Mouse (Mus musculus) gastrocnemius, postnatal 36 days (tissue): ENCODE data around the gene Mfsd1. TPM values are rescaled to one million over a fixed set of nuclear protein-coding genes. Genes with fewer than 3 reads are reported as not detected.

Experiments used
- DNase-seq, 2 experiments: peaks; one replicate each; pipeline ENCODE4 v3.0.0; 2022
- intact Hi-C: fragments of 180-260 bp; cut with DNase I; formaldehyde crosslinking; loops from one replicate; pipeline ENCODE4 v1.15.1; 2025
- long read RNA-seq, 2 experiments: library from polyadenylated mRNA; stranded (forward); transcript quantifications; one replicate each; pipeline ENCODE4 v2.0.0; 2021
- total RNA-seq, 2 experiments: library from RNA; stranded (reverse); gene quantifications; 2 replicates each; pipeline ENCODE4 v1.2.3; 2021

The Mfsd1 gene
- total RNA-seq = 10 to 100 TPM; 19.9 to 20.3 TPM
- long read RNA-seq, experiment 1, transcript Mfsd1-201 (16 exons, 3,011 nt) = major isoform, 21 of 27 reads
- long read RNA-seq, experiment 1, partial matches to known transcripts = 1 of 27 reads
- long read RNA-seq, experiment 1, other reads (novel, unspliced or antisense) = 5 of 27 reads
- long read RNA-seq, experiment 2, transcript Mfsd1-201 (16 exons, 3,011 nt) = major isoform, 20 of 30 reads
- long read RNA-seq, experiment 2, partial matches to known transcripts = 3 of 30 reads
- long read RNA-seq, experiment 2, other reads (novel, unspliced or antisense) = 7 of 30 reads

- intact Hi-C loops = no loop called here
- peak; percentile 75 for DNase-seq
Measured at GRCm38 (mm10) chr3:67582273-67583124, at the start of gene Mfsd1. Gene Mfsd1, plus strand, starts transcription at chr3:67582741.

- intact Hi-C loops = no loop called here
- no peak for DNase-seq
Measured at GRCm38 (mm10) chr3:67543630-67544029, 38.9 kb upstream of the Mfsd1 start.

- DNase-seq = no peak
- intact Hi-C loops = no loop called here
Measured at GRCm38 (mm10) chr3:67551193-67551592, 31.3 kb upstream of the Mfsd1 start.

GRCm38 (mm10) chr3:67553281-67553680, 29.3 kb upstream of the Mfsd1 start:
- no peak for DNase-seq

GRCm38 (mm10) chr3:67553927-67554448, 28.6 kb upstream of the Mfsd1 start:
- no peak for DNase-seq
- intact Hi-C loops = no loop called here

More at GRCm38 (mm10) chr3:67553281-67553680, 29.3 kb upstream of the Mfsd1 start:
- intact Hi-C loops = no loop called here

GRCm38 (mm10) chr3:67555211-67555610, 27.3 kb upstream of the Mfsd1 start:
- intact Hi-C loops = no loop called here
- DNase-seq = no peak

DNA sequence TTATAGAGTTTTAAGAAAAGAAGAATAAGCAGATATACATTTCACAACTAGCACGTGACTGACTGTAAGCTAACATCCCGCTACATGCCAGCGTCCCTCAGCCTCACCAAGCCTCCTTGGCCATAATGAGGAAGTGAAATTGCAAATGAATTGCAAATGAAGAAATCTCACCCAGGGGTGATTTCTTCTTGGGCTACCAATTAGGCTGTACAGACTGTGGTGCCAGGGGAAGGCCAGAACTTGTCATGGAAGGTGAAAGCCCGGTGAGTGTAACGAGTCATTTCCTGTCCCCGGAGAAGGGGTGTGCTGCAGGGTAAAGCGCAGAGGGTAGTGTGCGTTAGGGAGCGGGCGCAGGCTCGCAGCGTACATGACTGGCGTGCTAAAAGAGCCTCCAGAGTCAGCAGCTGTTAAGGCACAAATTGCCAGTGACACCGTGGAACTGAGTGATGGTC, 25.3 kb upstream of the Mfsd1 start:
- DNase-seq = no peak
- intact Hi-C loops = no loop called here

DNA sequence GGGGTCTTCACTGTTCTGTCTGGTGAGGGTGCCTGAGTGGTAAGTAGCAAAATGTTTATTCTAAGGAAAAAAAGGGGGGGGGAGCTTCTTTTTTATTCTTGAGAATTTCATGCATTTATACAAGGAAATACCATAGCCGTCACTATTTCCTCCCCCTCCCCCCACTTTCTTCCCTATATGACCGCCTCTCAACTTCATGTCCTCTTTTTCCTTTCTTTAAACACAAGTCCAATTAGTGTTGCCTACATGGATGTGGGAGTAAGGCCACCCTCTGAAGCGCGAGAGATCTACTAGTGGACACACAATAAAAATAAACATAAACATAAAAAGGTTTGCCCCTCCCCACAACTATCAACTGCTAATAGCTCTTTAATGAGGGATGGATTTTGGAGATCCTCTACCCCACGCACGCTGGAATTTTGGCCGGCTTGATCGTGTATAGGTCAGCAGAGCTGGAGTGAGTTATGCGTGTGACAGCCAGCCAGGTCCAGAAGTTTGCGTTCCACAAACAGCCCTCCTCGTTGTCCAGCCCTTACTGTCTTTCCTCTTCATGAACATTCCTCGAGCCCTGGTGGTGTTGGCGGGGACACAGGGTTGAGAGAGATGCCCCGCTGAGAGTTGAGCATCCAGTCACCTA, 24.7 kb upstream of the Mfsd1 start:
- intact Hi-C loops = no loop called here
- no peak for DNase-seq

DNA sequence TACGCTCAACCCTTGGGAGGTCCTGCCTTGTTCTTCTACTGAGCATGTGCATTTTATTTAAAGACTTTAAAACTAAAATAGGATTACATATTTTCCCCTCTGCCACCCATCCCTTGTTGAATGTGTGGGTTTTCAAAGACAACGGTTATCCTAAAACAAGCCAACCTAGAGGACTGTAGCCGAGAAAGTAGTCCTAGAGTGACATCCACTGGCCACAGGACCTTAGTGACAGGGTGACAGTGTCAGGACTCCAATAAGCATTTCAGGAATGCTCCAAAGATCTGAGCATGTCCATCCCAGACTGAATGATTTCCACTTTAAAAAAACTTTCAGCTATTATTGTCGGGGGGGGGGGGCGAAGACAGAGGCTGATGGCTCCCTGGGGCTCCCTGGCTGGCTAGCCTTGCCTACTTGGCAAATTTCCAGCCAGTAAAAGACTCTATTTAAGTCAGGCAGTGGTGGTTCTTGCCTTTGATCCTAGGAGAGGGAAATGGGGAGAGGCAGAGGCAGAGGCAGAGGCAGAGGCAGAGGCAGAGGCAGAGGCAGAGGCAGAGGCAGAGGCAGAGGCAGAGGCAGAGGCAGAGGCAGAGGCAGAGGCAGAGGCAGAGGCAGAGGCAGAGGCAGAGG, 17.7 kb upstream of the Mfsd1 start:
- intact Hi-C loops = loop anchor here (10.0 kb wide), 1 partner anchor 210 kb away; no protein-coding TSS in a partner anchor
- DNase-seq = no peak

DNA sequence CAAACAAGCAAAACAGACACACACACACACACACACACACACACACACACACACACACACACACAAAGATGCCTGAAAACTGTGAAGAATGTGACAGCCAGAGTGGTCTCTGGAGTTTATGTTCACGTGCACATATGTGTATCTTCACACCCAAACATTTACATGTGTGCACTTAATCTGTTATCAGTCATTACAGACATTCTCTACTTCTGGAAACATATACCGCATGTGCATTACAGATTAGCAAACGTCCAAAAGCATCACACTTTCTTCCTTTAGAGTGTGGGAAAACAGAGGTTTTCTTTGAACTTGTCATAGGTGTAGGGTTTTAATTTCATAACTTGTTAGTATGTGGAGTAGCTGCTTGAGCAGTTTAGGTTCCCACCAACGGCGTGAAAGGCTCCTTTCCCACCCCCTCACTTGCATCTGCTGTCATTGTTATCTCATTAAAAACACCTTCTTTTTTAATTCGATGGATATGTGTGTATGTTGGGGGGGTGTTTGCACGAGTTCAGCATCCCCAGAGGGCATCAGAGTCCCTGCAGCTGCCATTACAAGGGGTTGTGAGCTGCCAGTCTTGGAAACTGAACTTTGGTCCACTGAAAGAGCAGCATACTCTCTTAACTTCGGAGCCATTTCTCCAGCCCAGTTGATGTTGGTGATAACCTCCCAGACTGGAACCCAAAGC, 16.9 kb upstream of the Mfsd1 start:
- intact Hi-C loops = loop anchor here (10.0 kb wide), 1 partner anchor 211 kb away; no protein-coding TSS in a partner anchor

DNA sequence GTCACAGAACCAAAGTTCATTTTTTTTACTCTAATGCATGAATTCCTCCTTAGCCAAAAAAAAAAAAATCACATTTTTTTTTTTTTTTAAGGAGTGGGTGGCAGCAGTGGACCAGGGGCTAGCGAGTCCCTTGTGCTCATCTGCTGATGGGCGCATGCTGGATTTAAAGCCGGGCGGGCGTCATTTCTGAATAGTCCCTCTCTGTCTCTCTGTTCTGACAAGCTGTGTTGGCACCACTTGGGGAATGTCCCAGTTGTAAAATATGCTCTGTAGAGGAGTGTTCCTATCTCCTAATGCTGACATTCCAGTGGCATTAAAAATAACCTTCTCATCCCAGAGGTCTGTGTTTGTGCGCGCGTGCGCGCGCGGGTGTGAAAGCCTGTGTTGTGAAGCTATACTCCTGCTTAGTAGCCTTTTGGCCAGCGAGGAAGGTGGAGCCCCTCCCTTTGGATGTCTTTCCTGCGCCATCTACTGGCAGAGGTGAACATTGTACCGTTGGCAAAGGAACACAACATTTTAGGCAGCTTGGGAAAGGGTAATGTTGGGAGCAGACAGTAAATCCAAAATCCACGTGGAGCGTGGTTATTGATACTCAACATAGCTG, 14.4 kb upstream of the Mfsd1 start:
- intact Hi-C loops = loop anchor here (1.0 to 10.0 kb wide), 2 partner anchors 55 to 213 kb away; no protein-coding TSS in a partner anchor

More for the DNA sequence above, 16.9 kb upstream of the Mfsd1 start:
- no peak for DNase-seq

GRCm38 (mm10) chr3:67572918-67573317, 9.6 kb upstream of the Mfsd1 start:
- no peak for DNase-seq
- intact Hi-C loops = no loop called here

More for the DNA sequence above, 14.4 kb upstream of the Mfsd1 start:
- DNase-seq = peak; percentile 32 to 58

GRCm38 (mm10) chr3:67573523-67573922, 9.0 kb upstream of the Mfsd1 start:
- intact Hi-C loops = no loop called here
- DNase-seq = no peak

DNA sequence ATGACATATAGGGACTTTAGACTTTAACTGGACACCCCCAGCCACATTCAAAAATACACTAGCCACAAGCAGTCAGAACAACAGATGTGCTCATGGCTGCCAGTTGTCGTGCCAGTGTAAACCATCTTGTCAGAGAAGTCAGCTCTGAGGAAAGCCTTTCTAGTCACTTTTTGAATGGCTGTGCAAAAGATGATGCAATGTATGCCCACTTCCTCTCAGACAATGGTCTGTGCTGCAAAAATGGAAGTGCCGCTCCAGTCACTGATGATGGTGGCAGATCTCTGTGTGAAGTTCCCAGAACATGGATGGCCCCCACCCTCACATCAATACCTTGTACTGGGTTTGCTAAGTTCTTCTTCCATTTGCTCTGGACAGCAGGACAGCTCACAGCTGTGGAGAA, 6.3 kb upstream of the Mfsd1 start:
- no peak for DNase-seq
- intact Hi-C loops = no loop called here

GRCm38 (mm10) chr3:67576724-67577123, 5.8 kb upstream of the Mfsd1 start:
- DNase-seq = no peak
- intact Hi-C loops = no loop called here

GRCm38 (mm10) chr3:67583125-67583845, 744 bp downstream of the Mfsd1 start:
- intact Hi-C loops = no loop called here

GRCm38 (mm10) chr3:67583846-67584186, 1.3 kb downstream of the Mfsd1 start:
- no peak for DNase-seq
- intact Hi-C loops = no loop called here

More at GRCm38 (mm10) chr3:67583125-67583845, 744 bp downstream of the Mfsd1 start:
- no peak for DNase-seq

DNA sequence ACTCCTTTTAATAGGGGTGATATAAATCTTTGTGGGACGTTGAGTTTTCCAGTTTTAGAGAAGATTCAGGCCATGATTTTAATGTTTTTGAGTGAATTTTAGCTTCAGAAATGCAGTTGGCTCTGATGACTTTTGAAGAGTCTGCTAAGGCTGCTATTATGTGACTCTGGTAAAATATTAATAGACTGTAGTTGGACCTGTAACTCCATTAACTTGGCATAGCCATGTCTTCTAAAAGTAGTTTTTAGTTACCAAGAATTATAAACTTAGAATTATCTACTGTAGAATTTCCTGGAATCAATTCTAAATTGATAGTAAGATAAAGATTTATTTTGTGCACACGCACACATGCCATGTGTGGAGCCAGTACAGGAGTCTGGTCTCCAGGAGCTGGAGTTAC, 4.0 kb downstream of the Mfsd1 start:
- intact Hi-C loops = no loop called here
- no peak for DNase-seq

- intact Hi-C loops = no loop called here
Measured at GRCm38 (mm10) chr3:67587430-67587829, 4.9 kb downstream of the Mfsd1 start.

More at GRCm38 (mm10) chr3:67587430-67587829, 4.9 kb downstream of the Mfsd1 start:
- DNase-seq = no peak
